Mouse (Mus musculus) stomach, postnatal 0 days (tissue): Measurements from ENCODE around the gene Olfr435.

Experiments
- CTCF ChIP-seq: IDR thresholded peaks from 2 replicates; pipeline ENCODE4 v1.5.1; 2016; ENCODE audit warnings: antibody characterized with exemption, low read depth, mild to moderate bottlenecking, moderate library complexity
- EP300 ChIP-seq: optimal IDR thresholded peaks from 2 replicates; pipeline ENCODE3; 2016; ENCODE audit warnings: antibody characterized with exemption

DNA sequence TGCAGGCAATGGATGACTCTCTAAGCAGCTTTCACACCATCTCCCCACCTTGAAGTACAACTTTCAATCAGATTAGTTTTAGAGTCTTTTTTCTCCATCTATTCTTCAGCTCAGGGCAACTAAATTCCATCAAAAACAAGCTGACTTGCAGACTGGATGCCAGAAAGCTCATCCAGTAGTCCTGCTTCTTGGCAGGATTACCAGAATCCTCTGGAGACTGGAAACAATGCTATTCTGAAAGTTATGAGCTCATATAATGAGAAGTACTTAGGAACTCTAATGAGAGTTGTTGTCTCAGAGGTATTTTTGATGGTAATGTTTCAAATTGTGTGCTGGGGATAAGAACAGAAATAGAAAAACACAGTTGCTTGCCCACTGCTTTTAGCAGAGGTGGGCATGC, at the start of gene Olfr435:
- TF ChIP-seq CTCF (no peak), EP300 (no peak)
